17 mouse cellular contexts compared by ENCODE assay signal in the genomic region with DNA sequence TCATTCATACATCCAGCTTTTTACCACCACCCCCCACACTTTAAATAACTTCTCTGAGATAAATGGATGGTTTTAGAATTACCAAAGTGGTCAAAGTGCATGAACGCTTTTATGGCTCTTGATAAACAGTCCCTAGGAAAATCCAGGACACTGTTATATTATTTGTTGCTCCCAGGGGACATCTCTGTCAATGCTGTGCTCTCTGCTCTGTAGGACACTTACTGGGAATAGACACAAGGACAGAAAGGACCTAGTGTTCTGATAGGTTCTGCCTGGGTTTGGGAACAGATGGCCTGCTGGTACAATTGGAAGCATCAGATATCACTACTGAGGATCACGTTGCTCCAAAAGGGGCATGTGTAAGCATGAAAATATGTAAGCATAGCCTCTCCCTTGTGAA.
DNase-seq lines count a peak whose midpoint lies in the region; ATAC-seq and TF ChIP-seq lines count a peak whose summit lies in the region.
"Had no signal": no experiment of that assay in that cellular context is flagged by ENCODE, and none has a peak within 500 bp of the region (broad histone marks: within the 10 kb centered on the region; RNA-seq: fewer than 3 reads in every experiment).

No protein-coding gene starts in this region.

- no peak overlapping the region for H3K9ac ChIP-seq in heart, postnatal 0 days (replicated peaks; ENCODE audit: low read depth, low read length)
- no peak overlapping the region for H3K9ac ChIP-seq in intestine, embryonic 16.5 days (ENCODE audit: low read depth, low read length)
- H3K9ac ChIP-seq: embryonic facial prominence, embryonic 15.5 days; liver, embryonic 12.5 days; lung, embryonic 14.5 days; midbrain, embryonic 12.5 days had no signal

- no peaks in the 10 kb centered on the region for H3K36me3 ChIP-seq in heart, postnatal 0 days (replicated peaks; ENCODE audit: control insufficient read depth, insufficient read depth, low read length)
- no peaks in the 10 kb centered on the region for H3K36me3 ChIP-seq in intestine, embryonic 16.5 days (ENCODE audit: control insufficient read depth, insufficient read depth, low read length)
- H3K36me3 ChIP-seq: embryonic facial prominence, embryonic 15.5 days; hindbrain, embryonic 10.5 days; liver, embryonic 12.5 days; midbrain, embryonic 12.5 days had no signal

- TF ChIP-seq CTCF in heart, postnatal 0 days (IDR thresholded peaks at IDR 0.05; ENCODE audit: low read depth): no peak

- no peak overlapping the region for H3K4me3 ChIP-seq in heart, postnatal 0 days (ENCODE audit: low read depth, low read length)
- H3K4me3 ChIP-seq in intestine, embryonic 16.5 days (ENCODE audit: low read length): no peak overlapping the region
- H3K4me3 ChIP-seq: embryonic facial prominence, embryonic 15.5 days; hindbrain, embryonic 10.5 days; left cerebral cortex, adult 2 months; liver, embryonic 12.5 days; midbrain, embryonic 12.5 days had no signal

- 35% methylated on average over 2 of the region's 2 CpGs for WGBS in heart, postnatal 0 days
- 22% methylated on average over 2 of the region's 2 CpGs for WGBS in intestine, embryonic 16.5 days

- no peak overlapping the region for H3K4me2 ChIP-seq in heart, postnatal 0 days (ENCODE audit: low read depth, low read length)
- H3K4me2 ChIP-seq in intestine, embryonic 16.5 days (ENCODE audit: low read depth, low read length): no peak overlapping the region
- H3K4me2 ChIP-seq: embryonic facial prominence, embryonic 15.5 days; liver, embryonic 12.5 days; lung, embryonic 14.5 days; midbrain, embryonic 12.5 days had no signal

- H3K27ac ChIP-seq in heart, postnatal 0 days (ENCODE audit: low read depth): no peak overlapping the region
- H3K27ac ChIP-seq in intestine, embryonic 16.5 days (ENCODE audit: low read length): peak overlapping the region; percentile 45; the same call in 1 of the 2 replicates
- H3K27ac ChIP-seq: embryonic facial prominence, embryonic 15.5 days; left cerebral cortex, adult 2 months; liver, embryonic 12.5 days; macrophage; midbrain, embryonic 12.5 days had no signal

- H3K27me3 ChIP-seq in heart, postnatal 0 days (ENCODE audit: control insufficient read depth, insufficient read depth, low read length): no peaks in the 10 kb centered on the region
- H3K27me3 ChIP-seq in intestine, embryonic 16.5 days (replicated peaks; ENCODE audit: control insufficient read depth, insufficient read depth, low read length): no peaks in the 10 kb centered on the region
- H3K27me3 ChIP-seq: embryonic facial prominence, embryonic 15.5 days; liver, embryonic 12.5 days; midbrain, embryonic 12.5 days had no signal

- no peaks in the 10 kb centered on the region for H3K9me3 ChIP-seq in heart, postnatal 0 days (replicated peaks; ENCODE audit: control insufficient read depth, low read length)
- no peaks in the 10 kb centered on the region for H3K9me3 ChIP-seq in intestine, embryonic 16.5 days (ENCODE audit: control insufficient read depth, low read length)
- H3K9me3 ChIP-seq: embryonic facial prominence, embryonic 15.5 days; hindbrain, embryonic 10.5 days; liver, embryonic 12.5 days; midbrain, embryonic 12.5 days had no signal

- H3K4me1 ChIP-seq in heart, postnatal 0 days (ENCODE audit: control insufficient read depth, insufficient read depth): no peaks in the 10 kb centered on the region
- peaks cover 9% of the 10 kb centered on the region; the same call in 1 of the 2 replicates for H3K4me1 ChIP-seq in intestine, embryonic 16.5 days (ENCODE audit: control insufficient read depth, insufficient read depth, low read length)
- H3K4me1 ChIP-seq: embryonic facial prominence, embryonic 15.5 days; liver, embryonic 12.5 days had no signal

- peak; percentile 5 for DNase-seq in cerebellum, adult 11-12 months
- no peak for DNase-seq in cerebellum, adult 8-10 months
- no peak for DNase-seq in heart, postnatal 0 days (ENCODE audit: low spot score)
- DNase-seq in heart, adult 18-20 months: no peak
- DNase-seq in MN1 (ENCODE audit: low spot score): peak; percentile 6
- no peak for DNase-seq in frontal cortex, postnatal 25 days (ENCODE audit: low spot score in 2 of 2)
- DNase-seq in right cerebral cortex, postnatal 14 days: no peak
- DNase-seq: adrenal gland, adult 8-10 months; lung, embryonic 14.5 days; right cerebral cortex, postnatal 4 days had no signal

- no peak for TF ChIP-seq EP300 in heart, postnatal 0 days (IDR thresholded peaks at IDR 0.05; ENCODE audit: low read depth)

- ATAC-seq in heart, postnatal 0 days (ENCODE audit: insufficient read depth, low read depth): peak; percentile 17; the same call in 1 of the 2 replicates
- peak; percentile 82 for ATAC-seq in intestine, embryonic 16.5 days
- ATAC-seq: liver, embryonic 12.5 days had no signal

Comparison
In these comparisons a context has a peak if more than half of its experiments do, and no peak if none do; other contexts are left out.
1. DNase-seq: peak in cerebellum, adult 11-12 months (single experiment) and MN1 (single experiment); none in cerebellum, adult 8-10 months (single experiment), heart, postnatal 0 days (single experiment), heart, adult 18-20 months (0 of 2), frontal cortex, postnatal 25 days (0 of 2) and right cerebral cortex, postnatal 14 days (single experiment).